Mouse (Mus musculus) stomach, postnatal 0 days (tissue): ENCODE measurements around the gene Mgat4a.

Experiments used
- CTCF ChIP-seq: IDR thresholded peaks from 2 replicates; pipeline ENCODE4 v1.5.1; 2016; ENCODE audit warnings: antibody characterized with exemption, low read depth, mild to moderate bottlenecking, moderate library complexity
- EP300 ChIP-seq: optimal IDR thresholded peaks from 2 replicates; pipeline ENCODE3; 2016; ENCODE audit warnings: antibody characterized with exemption

DNA sequence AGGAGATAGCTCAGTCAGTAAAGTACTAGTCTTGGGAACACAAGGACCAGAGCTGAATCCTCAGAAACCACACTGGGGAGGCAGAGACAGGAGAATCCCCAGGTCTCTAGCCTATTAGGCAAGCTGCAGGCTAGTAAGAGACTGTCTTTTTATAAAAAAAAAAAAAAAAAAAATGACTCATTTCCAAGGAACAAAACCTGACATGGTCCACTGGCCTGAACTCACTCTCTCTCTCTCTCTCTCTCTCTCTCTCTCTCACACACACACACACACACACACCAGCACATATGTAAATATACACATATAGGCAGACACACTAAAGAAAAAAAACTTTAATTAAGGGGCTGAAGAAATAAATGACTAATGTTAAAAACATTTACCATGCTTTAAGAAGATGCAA lies 14.6 kb downstream of the Mgat4a start:
- no peak for TF ChIP-seq CTCF
- TF ChIP-seq EP300 = no peak
